Mouse (Mus musculus): Measurements from ENCODE around the gene Spns1. TPM values are rescaled to one million over a fixed set of nuclear protein-coding genes. Genes with fewer than 3 reads are reported as not detected.

Gene Spns1
- polyA plus RNA-seq, 1 experiment from 2014 or later = 54.6 TPM

DNA sequence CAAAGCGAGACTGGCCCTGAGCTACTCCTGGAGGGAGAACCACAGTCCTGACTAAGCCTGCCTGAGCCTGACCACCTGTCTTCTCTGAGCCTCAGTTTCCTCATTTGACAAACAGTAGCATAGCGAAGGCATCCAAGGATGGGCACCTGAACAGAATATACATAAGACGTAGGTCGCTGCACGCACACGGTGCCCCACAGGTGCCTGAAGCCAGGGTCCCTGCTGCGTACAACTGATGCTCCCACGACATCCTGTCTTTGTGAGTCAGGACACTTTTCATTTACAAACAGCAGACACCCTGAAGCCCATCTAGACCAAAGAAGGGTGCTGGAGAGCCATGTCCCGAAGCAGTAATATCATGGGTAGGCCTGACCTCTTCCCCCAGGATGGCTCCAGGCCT lies 18.8 kb downstream of the Spns1 start:
- H3K4me1 ChIP-seq (ENCODE audit: control insufficient read depth, insufficient read depth, low read length) = no peaks in the 10 kb centered on the region
- no peaks in the 10 kb centered on the region for H3K36me3 ChIP-seq (ENCODE audit: control insufficient read depth, insufficient read depth, low read length)
- no peaks in the 10 kb centered on the region for H3K27me3 ChIP-seq (ENCODE audit: control insufficient read depth, insufficient read depth, low read length)
- WGBS = 96% methylated on average over 9 of the region's 9 CpGs
- no peak for ATAC-seq (ENCODE audit: low FRiP score, low TSS enrichment)
- H3K4me3 ChIP-seq (ENCODE audit: low read length) = no peak overlapping the region
- no peak overlapping the region for H3K27ac ChIP-seq (ENCODE audit: low read depth, low read length)
- no peak overlapping the region for H3K9ac ChIP-seq (ENCODE audit: low read depth, low read length)
- no peaks in the 10 kb centered on the region for H3K9me3 ChIP-seq (ENCODE audit: control insufficient read depth, low read length)
- no peak overlapping the region for H3K4me2 ChIP-seq (replicated peaks; ENCODE audit: low read depth, low read length)

DNA sequence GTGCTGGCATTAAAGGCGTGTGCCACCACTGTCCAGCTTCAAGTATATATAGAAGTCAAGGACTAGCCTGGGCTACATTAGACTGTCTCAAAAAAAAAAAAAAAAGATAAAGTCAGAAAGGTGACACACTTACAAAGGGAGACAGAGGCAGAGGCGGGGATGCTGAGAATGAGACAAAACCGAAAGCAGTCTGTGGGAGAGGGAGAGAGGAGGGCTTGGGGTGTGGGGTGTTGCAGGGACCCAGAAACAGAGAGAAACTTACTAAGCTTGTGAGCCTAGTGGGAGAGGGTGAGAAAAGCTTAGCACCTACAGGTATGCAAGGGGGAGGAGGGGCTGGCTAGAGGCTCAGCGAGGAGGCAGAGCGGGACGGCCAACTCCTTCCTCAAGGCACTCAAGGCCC lies 19.4 kb downstream of the Spns1 start:
- no peaks in the 10 kb centered on the region for H3K9me3 ChIP-seq (ENCODE audit: control insufficient read depth, low read length)
- 85% methylated on average over 6 of the region's 6 CpGs for WGBS
- no peak overlapping the region for H3K9ac ChIP-seq (ENCODE audit: low read depth, low read length)
- no peak overlapping the region for H3K27ac ChIP-seq (ENCODE audit: low read depth, low read length)
- no peaks in the 10 kb centered on the region for H3K4me1 ChIP-seq (ENCODE audit: control insufficient read depth, insufficient read depth, low read length)
- H3K36me3 ChIP-seq (ENCODE audit: control insufficient read depth, insufficient read depth, low read length) = no peaks in the 10 kb centered on the region
- no peak overlapping the region for H3K4me3 ChIP-seq (ENCODE audit: low read length)
- no peak overlapping the region for H3K4me2 ChIP-seq (replicated peaks; ENCODE audit: low read depth, low read length)
- no peak for ATAC-seq (ENCODE audit: low FRiP score, low TSS enrichment)
- H3K27me3 ChIP-seq (ENCODE audit: control insufficient read depth, insufficient read depth, low read length) = no peaks in the 10 kb centered on the region

GRCm38 (mm10) chr7:126356793-126357591 lies 20.3 kb downstream of the Spns1 start:
- Histone ChIP-seq H3K27ac (ENCODE audit: low read depth, low read length) (no peak overlapping the region), H3K9me3 (ENCODE audit: control insufficient read depth, low read length) (no peaks in the 10 kb centered on the region), H3K4me3 (ENCODE audit: low read length) (no peak overlapping the region), H3K4me2 (replicated peaks; ENCODE audit: low read depth, low read length) (no peak overlapping the region), H3K36me3 (ENCODE audit: control insufficient read depth, insufficient read depth, low read length) (no peaks in the 10 kb centered on the region), H3K9ac (ENCODE audit: low read depth, low read length) (no peak overlapping the region), H3K4me1 (ENCODE audit: control insufficient read depth, insufficient read depth, low read length) (no peaks in the 10 kb centered on the region), H3K27me3 (ENCODE audit: control insufficient read depth, insufficient read depth, low read length) (no peaks in the 10 kb centered on the region)
- no peak for ATAC-seq (ENCODE audit: low FRiP score, low TSS enrichment)
- 62% methylated on average over 7 of the region's 7 CpGs for WGBS

GRCm38 (mm10) chr7:126355847-126356597 lies 21.2 kb downstream of the Spns1 start:
- Histone ChIP-seq H3K4me3 (ENCODE audit: low read length) (no peak overlapping the region), H3K27ac (ENCODE audit: low read depth, low read length) (no peak overlapping the region), H3K4me1 (ENCODE audit: control insufficient read depth, insufficient read depth, low read length) (no peaks in the 10 kb centered on the region), H3K9ac (ENCODE audit: low read depth, low read length) (no peak overlapping the region), H3K36me3 (ENCODE audit: control insufficient read depth, insufficient read depth, low read length) (no peaks in the 10 kb centered on the region), H3K27me3 (ENCODE audit: control insufficient read depth, insufficient read depth, low read length) (no peaks in the 10 kb centered on the region), H3K4me2 (replicated peaks; ENCODE audit: low read depth, low read length) (no peak overlapping the region), H3K9me3 (ENCODE audit: control insufficient read depth, low read length) (no peaks in the 10 kb centered on the region)
- 57% methylated on average over 5 of the region's 5 CpGs for WGBS
- ATAC-seq (ENCODE audit: low FRiP score, low TSS enrichment) = no peak

- Histone ChIP-seq H3K9ac (ENCODE audit: low read depth, low read length) (no peak overlapping the region), H3K4me3 (ENCODE audit: low read length) (no peak overlapping the region), H3K4me1 (ENCODE audit: control insufficient read depth, insufficient read depth, low read length) (no peaks in the 10 kb centered on the region), H3K9me3 (ENCODE audit: control insufficient read depth, low read length) (no peaks in the 10 kb centered on the region), H3K36me3 (ENCODE audit: control insufficient read depth, insufficient read depth, low read length) (no peaks in the 10 kb centered on the region), H3K4me2 (replicated peaks; ENCODE audit: low read depth, low read length) (no peak overlapping the region), H3K27me3 (ENCODE audit: control insufficient read depth, insufficient read depth, low read length) (no peaks in the 10 kb centered on the region), H3K27ac (ENCODE audit: low read depth, low read length) (no peak overlapping the region)
- ATAC-seq (ENCODE audit: low FRiP score, low TSS enrichment) = no peak; the same call in 1 of the 2 replicates
- 45% methylated on average over 14 of the region's 14 CpGs for WGBS
Measured at GRCm38 (mm10) chr7:126354738-126355614, 22.3 kb downstream of the Spns1 start.

DNA sequence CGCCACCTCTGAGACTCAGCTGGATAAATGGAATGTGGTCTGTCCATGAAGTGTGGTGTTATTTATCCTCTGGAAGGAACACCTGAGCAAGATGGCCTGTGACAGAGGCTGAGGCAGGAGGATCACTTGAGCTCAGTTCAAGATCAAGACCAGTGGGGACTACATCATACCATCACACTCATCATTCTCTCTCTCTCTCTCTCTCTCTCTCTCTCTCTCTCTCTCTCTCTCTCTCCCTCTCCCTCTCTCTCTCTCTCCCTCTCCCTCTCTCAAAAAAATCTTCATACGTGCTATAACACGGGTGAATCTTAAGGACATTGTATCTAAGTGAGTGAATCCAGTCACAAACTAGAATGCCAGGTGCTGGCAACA lies 23.3 kb downstream of the Spns1 start:
- Histone ChIP-seq H3K4me1 (ENCODE audit: control insufficient read depth, insufficient read depth, low read length) (no peaks in the 10 kb centered on the region), H3K36me3 (ENCODE audit: control insufficient read depth, insufficient read depth, low read length) (no peaks in the 10 kb centered on the region), H3K27ac (ENCODE audit: low read depth, low read length) (no peak overlapping the region), H3K9ac (ENCODE audit: low read depth, low read length) (no peak overlapping the region), H3K4me3 (ENCODE audit: low read length) (no peak overlapping the region), H3K4me2 (replicated peaks; ENCODE audit: low read depth, low read length) (no peak overlapping the region), H3K9me3 (ENCODE audit: control insufficient read depth, low read length) (no peaks in the 10 kb centered on the region), H3K27me3 (ENCODE audit: control insufficient read depth, insufficient read depth, low read length) (no peaks in the 10 kb centered on the region)
- ATAC-seq (ENCODE audit: low FRiP score, low TSS enrichment) = no peak
- WGBS = 86% methylated on average over 3 of the region's 3 CpGs

- H3K9ac ChIP-seq (ENCODE audit: low read depth, low read length) = no peak overlapping the region
- H3K27ac ChIP-seq (ENCODE audit: low read depth, low read length) = no peak overlapping the region
- H3K4me1 ChIP-seq (ENCODE audit: control insufficient read depth, insufficient read depth, low read length) = no peaks in the 10 kb centered on the region
- H3K4me2 ChIP-seq (replicated peaks; ENCODE audit: low read depth, low read length) = no peak overlapping the region
- no peaks in the 10 kb centered on the region for H3K36me3 ChIP-seq (ENCODE audit: control insufficient read depth, insufficient read depth, low read length)
- H3K9me3 ChIP-seq (ENCODE audit: control insufficient read depth, low read length) = no peaks in the 10 kb centered on the region
- ATAC-seq (ENCODE audit: low FRiP score, low TSS enrichment) = no peak
- no peak overlapping the region for H3K4me3 ChIP-seq (ENCODE audit: low read length)
- WGBS = 67% methylated on average over 11 of the region's 11 CpGs
- H3K27me3 ChIP-seq (ENCODE audit: control insufficient read depth, insufficient read depth, low read length) = no peaks in the 10 kb centered on the region
Measured at GRCm38 (mm10) chr7:126353251-126353993, 23.8 kb downstream of the Spns1 start.

DNA sequence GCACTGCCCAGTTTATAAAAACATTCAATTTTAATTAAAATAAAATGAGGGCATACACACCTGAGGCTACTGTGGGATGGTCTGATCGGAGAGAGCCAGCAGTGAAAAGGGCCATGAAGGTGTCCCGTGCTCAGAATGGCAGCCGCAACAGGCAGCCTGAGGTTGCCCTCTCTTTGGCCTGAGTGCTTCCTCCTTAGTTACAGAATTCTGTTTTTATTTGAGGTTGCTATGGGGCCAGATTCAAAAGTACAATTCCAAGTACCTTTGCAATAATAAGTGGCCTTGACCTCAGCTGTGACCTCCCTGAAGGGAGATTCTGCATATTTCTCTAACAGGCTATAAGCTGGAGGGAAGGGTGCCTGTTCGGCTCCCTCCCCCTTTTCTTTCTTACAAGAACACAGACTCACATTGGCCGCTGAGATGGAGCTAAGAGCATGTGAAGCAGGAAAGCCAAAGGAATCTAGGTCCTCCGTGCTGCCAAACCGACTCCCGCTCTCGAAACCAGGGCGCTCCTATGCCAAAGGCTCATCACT lies 25.8 kb downstream of the Spns1 start:
- no peaks in the 10 kb centered on the region for H3K4me1 ChIP-seq (ENCODE audit: control insufficient read depth, insufficient read depth, low read length)
- H3K36me3 ChIP-seq (ENCODE audit: control insufficient read depth, insufficient read depth, low read length) = no peaks in the 10 kb centered on the region
- no peaks in the 10 kb centered on the region for H3K27me3 ChIP-seq (ENCODE audit: control insufficient read depth, insufficient read depth, low read length)
- no peak overlapping the region for H3K4me2 ChIP-seq (replicated peaks; ENCODE audit: low read depth, low read length)
- no peak overlapping the region for H3K4me3 ChIP-seq (ENCODE audit: low read length)
- H3K27ac ChIP-seq (ENCODE audit: low read depth, low read length) = no peak overlapping the region
- WGBS = 62% methylated on average over 10 of the region's 10 CpGs
- ATAC-seq (ENCODE audit: low FRiP score, low TSS enrichment) = no peak
- no peaks in the 10 kb centered on the region for H3K9me3 ChIP-seq (ENCODE audit: control insufficient read depth, low read length)
- H3K9ac ChIP-seq (ENCODE audit: low read depth, low read length) = no peak overlapping the region

All from kidney, embryonic 14.5 days (tissue).